Mouse (Mus musculus) liver, adult 2 months (tissue): ENCODE results near the gene Slc2a13. TPM values are rescaled to one million over a fixed set of nuclear protein-coding genes. Genes with fewer than 3 reads are reported as not detected.
A peak's percentile ranks its signal among the peaks of the same experiment; 100 is the strongest.

Experiments used
- DNase-seq: peaks from one replicate; pipeline ENCODE4 v3.0.0-alpha.2; 2011; ENCODE audit warnings: low read depth, low spot score; ENCODE audit errors: extremely low read depth
- H3K27ac ChIP-seq: fragments of 200-500 bp; replicated peaks from 2 replicates; pipeline ENCODE4 v1.5.1; 2012; ENCODE audit warnings: low read depth, mild to moderate bottlenecking, control low read depth, inconsistent platforms, low read length; ENCODE audit not compliant: insufficient read depth
- H3K27me3 ChIP-seq: fragments of 200-500 bp; 2 replicates; pipeline ENCODE4 v1.6.1; 2012; ENCODE audit warnings: mild to moderate bottlenecking, moderate library complexity, low read length, inconsistent platforms; ENCODE audit not compliant: control insufficient read depth, insufficient read depth
- H3K36me3 ChIP-seq: fragments of 200-500 bp; 2 replicates; pipeline ENCODE4 v1.6.1; 2012; ENCODE audit warnings: low read length, inconsistent platforms; ENCODE audit not compliant: control insufficient read depth, insufficient read depth
- H3K4me1 ChIP-seq: fragments of 200-500 bp; 2 replicates; pipeline ENCODE4 v1.6.1; 2011; ENCODE audit warnings: low read length; ENCODE audit not compliant: control insufficient read depth, insufficient read depth
- H3K4me3 ChIP-seq: fragments of 200-500 bp; 2 replicates; pipeline ENCODE4 v1.5.1; 2011; ENCODE audit warnings: low read depth, mild to moderate bottlenecking, control low read depth, low read length, moderate library complexity; ENCODE audit not compliant: insufficient read depth
- H3K79me2 ChIP-seq: fragments of 200-500 bp; 2 replicates; pipeline ENCODE4 v1.6.1; 2012; ENCODE audit warnings: inconsistent platforms, mild to moderate bottlenecking, low read length, moderate library complexity; ENCODE audit not compliant: control insufficient read depth, insufficient read depth
- H3K9ac ChIP-seq: fragments of 200-500 bp; 2 replicates; pipeline ENCODE4 v1.6.1; 2012; ENCODE audit warnings: low read depth, mild to moderate bottlenecking, control low read depth, inconsistent platforms, low read length
- CTCF ChIP-seq: fragments of 200-500 bp; IDR thresholded peaks from 2 replicates; pipeline ENCODE4 v1.5.1; 2011; ENCODE audit warnings: low read depth, low read length, control low read depth
- POLR2A ChIP-seq: fragments of 200-500 bp; IDR thresholded peaks from 2 replicates; pipeline ENCODE4 v1.6.1; 2011; ENCODE audit warnings: low read length, control low read depth; ENCODE audit not compliant: insufficient read depth; ENCODE audit errors: extremely low read depth
- WGBS: fragments of 180-500 bp; shearing (Covaris S2); methylation state at CpG from one replicate; pipeline ENCODE4 v1.1.7; 2018; 5-methylcytosine and 5-hydroxymethylcytosine counted together
- polyA plus RNA-seq: library from polyadenylated mRNA; depleted of rRNA; stranded (reverse); fragments of >200 nt; gene quantifications from 2 replicates; pipeline ENCODE4 v1.2.3, GENCODE M21; 2012
- total RNA-seq: library from RNA; depleted of rRNA; stranded (reverse); fragments of >200 nt; gene quantifications from 2 replicates; pipeline ENCODE4 v1.2.3, GENCODE M21; 2014

Slc2a13 gene
- total and polyA plus RNA-seq, 2 experiments = 0.21 to 0.37 TPM

- WGBS = 74% methylated on average over 3 of the region's 3 CpGs
- H3K27ac ChIP-seq = no peak overlapping the region
- no peaks in the 10 kb centered on the region for H3K4me1 ChIP-seq
Observed at GRCm38 (mm10) chr15:91327748-91328147, 245.3 kb downstream of the Slc2a13 start.

GRCm38 (mm10) chr15:91327023-91327422 lies 246.0 kb downstream of the Slc2a13 start:
- 86% methylated on average over 4 of the region's 4 CpGs for WGBS
- Histone ChIP-seq H3K27me3 (no peaks in the 10 kb centered on the region), H3K36me3 (no peaks in the 10 kb centered on the region), H3K4me1 (no peaks in the 10 kb centered on the region), H3K79me2 (no peaks in the 10 kb centered on the region), H3K27ac (no peak overlapping the region), H3K9ac (no peak overlapping the region), H3K4me3 (no peak overlapping the region)
- no peak for DNase-seq
- no peak for TF ChIP-seq CTCF

More at GRCm38 (mm10) chr15:91327748-91328147, 245.3 kb downstream of the Slc2a13 start:
- Histone ChIP-seq H3K4me3 (no peak overlapping the region), H3K79me2 (no peaks in the 10 kb centered on the region), H3K9ac (no peak overlapping the region), H3K27me3 (no peaks in the 10 kb centered on the region), H3K36me3 (no peaks in the 10 kb centered on the region)
- DNase-seq = no peak
- TF ChIP-seq POLR2A (no peak), CTCF (no peak)

GRCm38 (mm10) chr15:91319376-91319775 lies 253.7 kb downstream of the Slc2a13 start:
- TF ChIP-seq POLR2A = no peak
- TF ChIP-seq CTCF = peak; percentile 50; the same call in 1 of the 2 replicates
- no peaks in the 10 kb centered on the region for H3K79me2 ChIP-seq
- H3K9ac ChIP-seq = no peak overlapping the region
- no peak overlapping the region for H3K4me3 ChIP-seq
- no peak overlapping the region for H3K27ac ChIP-seq
- no peaks in the 10 kb centered on the region for H3K27me3 ChIP-seq
- no peaks in the 10 kb centered on the region for H3K36me3 ChIP-seq
- WGBS = 64% methylated on average over 3 of the region's 3 CpGs
- H3K4me1 ChIP-seq = no peaks in the 10 kb centered on the region
- DNase-seq = no peak

DNA sequence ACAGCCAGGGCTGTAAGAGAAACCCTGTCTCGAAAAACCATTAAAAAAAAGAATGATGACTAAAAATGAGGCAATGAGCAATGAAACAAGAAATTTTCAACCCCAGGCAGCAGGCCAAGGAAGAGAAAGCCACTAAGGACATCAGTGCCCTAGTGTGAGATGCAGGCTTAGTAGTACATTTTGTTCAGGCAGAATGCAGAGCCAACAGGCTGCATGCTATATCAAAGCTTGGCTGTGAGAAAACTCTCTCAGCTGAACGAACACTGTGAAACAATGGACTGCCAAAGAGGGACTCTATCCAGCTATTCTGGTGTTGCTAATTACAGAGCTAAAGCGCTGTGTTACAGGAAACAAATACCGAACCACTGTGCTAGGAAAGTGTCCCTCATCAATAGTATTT lies 256.1 kb downstream of the Slc2a13 start:
- Histone ChIP-seq H3K4me1 (no peaks in the 10 kb centered on the region), H3K27me3 (no peaks in the 10 kb centered on the region), H3K79me2 (no peaks in the 10 kb centered on the region), H3K27ac (no peak overlapping the region), H3K9ac (no peak overlapping the region), H3K4me3 (no peak overlapping the region), H3K36me3 (no peaks in the 10 kb centered on the region)
- WGBS = 75% methylated on average over 4 of the region's 4 CpGs
- TF ChIP-seq CTCF = no peak
- TF ChIP-seq POLR2A = no peak
- no peak for DNase-seq

- 85% methylated on average over 19 of the region's 19 CpGs for WGBS
- H3K4me1 ChIP-seq = no peaks in the 10 kb centered on the region
- no peak overlapping the region for H3K27ac ChIP-seq
- peak; percentile 6 for DNase-seq
- H3K79me2 ChIP-seq = no peaks in the 10 kb centered on the region
- no peaks in the 10 kb centered on the region for H3K27me3 ChIP-seq
- no peak overlapping the region for H3K4me3 ChIP-seq
- no peak overlapping the region for H3K9ac ChIP-seq
- TF ChIP-seq CTCF (no peak), POLR2A (no peak)
- H3K36me3 ChIP-seq = no peaks in the 10 kb centered on the region
Observed at GRCm38 (mm10) chr15:91314402-91315318, 258.4 kb downstream of the Slc2a13 start.

- no peaks in the 10 kb centered on the region for H3K79me2 ChIP-seq
- TF ChIP-seq POLR2A = no peak
- TF ChIP-seq CTCF = peak; percentile 65
- H3K9ac ChIP-seq = no peak overlapping the region
- H3K27me3 ChIP-seq = no peaks in the 10 kb centered on the region
- no peaks in the 10 kb centered on the region for H3K36me3 ChIP-seq
- H3K27ac ChIP-seq = no peak overlapping the region
- H3K4me1 ChIP-seq = no peaks in the 10 kb centered on the region
- peak; percentile 33 for DNase-seq
- WGBS = 44% methylated on average over 7 of the region's 7 CpGs
- no peak overlapping the region for H3K4me3 ChIP-seq
Observed at GRCm38 (mm10) chr15:91304296-91304852, 268.7 kb downstream of the Slc2a13 start.
